Mouse (Mus musculus) urinary bladder, adult 18-20 months (tissue): ENCODE data around the gene Dnttip2.
"Not testable (repeated sequence)": the region's sequence is repeated elsewhere in the genome, so short reads cannot be mapped to it uniquely, and the experiment has no call there.

Experiments used
- DNase-seq, 2 experiments: peaks; one replicate each; pipeline ENCODE4 v3.0.0; 2022; ENCODE audit warnings: low spot score in 2 of 2, mixed read lengths in 2 of 2

The Dnttip2 gene

DNA sequence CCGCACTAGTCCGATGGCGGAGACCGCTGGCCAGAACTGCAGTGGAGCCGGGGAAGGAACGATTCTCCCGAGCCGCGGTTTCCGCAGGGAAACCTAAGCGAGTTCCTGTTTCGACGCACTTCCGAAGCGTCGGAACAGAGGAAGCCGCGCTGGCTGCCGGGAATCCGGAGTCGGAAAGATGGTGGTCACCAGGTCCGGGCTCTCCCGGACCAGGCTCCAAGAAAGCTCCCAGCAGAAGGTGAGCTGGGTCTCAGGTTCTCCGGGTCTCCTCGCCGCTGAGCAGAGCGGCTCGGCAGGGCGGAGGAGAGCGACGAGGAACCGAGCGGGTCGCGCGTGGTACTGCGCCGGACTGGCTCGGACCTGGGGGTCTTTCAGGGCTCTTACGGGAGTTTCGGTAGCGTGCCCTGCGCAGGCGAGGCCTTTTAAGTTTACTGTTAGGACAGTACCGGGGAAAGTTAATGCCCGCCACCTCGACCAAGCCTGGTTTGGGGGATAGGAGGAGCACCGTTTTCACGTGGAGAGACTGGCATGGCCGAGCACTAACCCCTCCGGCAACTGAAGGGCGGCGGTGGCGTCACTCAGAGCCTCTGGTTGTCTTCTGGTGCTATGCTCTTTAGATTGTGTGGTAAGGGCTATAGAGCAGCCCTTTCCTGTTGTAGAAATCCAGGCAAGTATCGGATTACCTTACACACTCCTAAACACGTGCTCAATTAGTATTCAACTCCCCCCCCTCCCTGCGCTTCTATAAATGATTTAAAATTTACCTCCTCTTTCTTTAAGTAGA, at the start of gene Dnttip2:
TSS of gene Dnttip2 (plus strand) at position 148 of the 784 bp plus-strand sequence.
- DNase-seq = peak; percentile 83 to 89

DNA sequence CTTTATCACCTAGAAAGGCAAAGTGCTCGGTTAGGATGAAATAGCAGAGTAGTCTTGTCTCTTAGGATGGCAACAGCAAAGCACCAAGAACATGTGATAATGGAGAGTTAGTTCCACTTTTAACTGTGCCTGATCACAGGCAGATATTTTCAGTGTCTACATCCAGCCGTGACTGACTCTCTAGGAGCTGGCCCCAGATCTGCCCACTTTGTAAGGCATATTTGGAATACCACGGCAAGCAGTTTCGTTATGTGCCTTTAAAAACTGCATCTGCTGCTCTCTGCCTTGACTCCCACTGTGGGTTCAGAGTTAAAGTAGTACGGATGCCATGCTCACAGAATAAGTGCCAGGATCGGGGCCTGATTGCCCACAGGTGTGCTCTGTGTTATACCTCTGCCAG, 47.2 kb upstream of the Dnttip2 start:
- DNase-seq = not testable (repeated sequence)

DNA sequence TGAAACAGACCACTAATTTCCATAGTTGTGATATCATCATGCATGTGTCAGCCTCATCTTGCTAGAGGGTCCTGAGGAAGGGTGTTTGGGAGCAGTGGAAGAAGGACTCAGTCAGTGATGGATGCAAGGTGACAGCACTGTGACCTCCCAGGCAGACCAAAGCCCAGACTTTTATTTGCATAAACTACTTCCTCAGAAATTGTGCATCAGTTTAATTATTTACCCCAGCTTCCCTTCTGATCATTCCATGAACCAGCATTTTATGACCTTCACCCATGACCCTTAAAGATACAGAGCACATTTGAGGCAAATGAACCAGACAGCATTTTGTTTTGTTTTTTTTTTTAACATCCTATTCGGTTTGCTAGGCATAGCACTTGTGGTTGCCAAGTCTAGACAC, 38.4 kb upstream of the Dnttip2 start:
- DNase-seq = no peak

DNA sequence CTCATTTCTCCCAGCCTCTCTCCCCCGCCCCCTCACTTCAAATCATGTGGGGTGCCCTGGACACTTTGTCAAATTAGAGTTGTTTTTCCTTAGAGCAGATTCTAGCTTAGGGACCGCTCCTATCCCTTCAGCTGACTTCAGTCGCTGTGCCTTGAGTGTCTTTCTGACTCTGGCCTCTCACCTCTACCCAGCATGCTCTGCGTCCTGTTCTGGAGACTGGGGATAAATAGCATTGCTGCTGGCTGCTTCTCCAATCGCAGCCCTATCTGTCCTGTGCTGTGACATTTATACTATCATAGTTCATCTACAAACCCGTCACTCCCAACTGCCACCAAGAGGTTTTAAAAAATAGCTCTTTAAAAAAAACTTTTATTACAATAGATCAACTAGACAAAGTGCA, 31.3 kb upstream of the Dnttip2 start:
- no peak for DNase-seq

DNA sequence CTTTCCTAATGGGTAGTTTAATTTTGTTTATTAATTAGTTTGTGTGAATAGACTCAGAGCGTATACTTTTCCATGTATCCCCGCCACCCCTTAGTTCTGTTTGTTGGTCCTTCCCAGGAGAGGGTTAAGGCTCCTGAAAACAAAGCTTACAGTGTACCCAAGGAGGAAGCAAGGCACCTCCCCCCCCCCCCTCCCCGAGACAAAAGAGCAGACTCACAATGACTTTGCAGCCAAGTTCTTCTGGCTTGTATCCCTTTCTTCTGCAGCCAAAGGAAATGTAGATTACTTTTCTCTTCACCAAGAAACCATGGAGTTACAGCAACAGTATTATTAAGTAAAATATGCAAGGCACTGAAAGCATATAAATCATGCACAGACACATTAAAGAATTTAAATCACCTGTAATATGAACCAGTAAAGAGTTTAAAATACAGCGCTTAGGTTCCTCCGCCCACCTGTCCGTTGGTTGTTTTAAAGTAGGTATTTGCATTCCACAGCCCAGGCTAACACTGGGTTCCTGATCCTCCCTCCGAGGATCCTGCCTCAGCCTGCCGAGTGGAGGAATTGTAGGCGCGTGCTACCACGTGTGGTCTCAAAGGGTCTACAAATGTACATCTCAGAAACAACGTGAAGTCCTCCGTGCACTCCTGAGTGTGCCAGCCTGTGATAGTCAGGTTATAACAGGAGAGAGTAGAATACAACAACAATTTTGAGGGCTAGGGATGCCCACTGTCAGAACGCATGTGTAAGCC, 30.6 kb upstream of the Dnttip2 start:
- DNase-seq = no peak

DNA sequence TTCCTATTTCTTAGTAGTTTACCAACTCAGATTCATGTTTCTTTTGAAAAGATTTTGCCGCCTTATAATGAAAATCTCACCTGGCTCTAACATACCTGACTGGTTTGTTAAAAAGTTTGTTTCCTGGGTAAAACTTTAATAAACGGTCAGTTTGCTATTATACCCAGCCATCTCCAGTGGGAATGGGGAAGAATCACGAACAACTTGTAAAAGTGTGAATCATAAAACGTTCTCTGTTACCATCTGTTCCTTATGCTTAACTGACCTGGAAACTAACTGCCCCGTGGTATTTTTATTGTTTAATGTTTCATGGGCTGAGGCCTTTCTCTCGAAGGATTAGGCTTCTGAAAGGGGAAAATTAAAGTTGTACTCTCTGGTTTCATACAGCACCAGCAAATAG, 29.4 kb upstream of the Dnttip2 start:
- no peak for DNase-seq

DNA sequence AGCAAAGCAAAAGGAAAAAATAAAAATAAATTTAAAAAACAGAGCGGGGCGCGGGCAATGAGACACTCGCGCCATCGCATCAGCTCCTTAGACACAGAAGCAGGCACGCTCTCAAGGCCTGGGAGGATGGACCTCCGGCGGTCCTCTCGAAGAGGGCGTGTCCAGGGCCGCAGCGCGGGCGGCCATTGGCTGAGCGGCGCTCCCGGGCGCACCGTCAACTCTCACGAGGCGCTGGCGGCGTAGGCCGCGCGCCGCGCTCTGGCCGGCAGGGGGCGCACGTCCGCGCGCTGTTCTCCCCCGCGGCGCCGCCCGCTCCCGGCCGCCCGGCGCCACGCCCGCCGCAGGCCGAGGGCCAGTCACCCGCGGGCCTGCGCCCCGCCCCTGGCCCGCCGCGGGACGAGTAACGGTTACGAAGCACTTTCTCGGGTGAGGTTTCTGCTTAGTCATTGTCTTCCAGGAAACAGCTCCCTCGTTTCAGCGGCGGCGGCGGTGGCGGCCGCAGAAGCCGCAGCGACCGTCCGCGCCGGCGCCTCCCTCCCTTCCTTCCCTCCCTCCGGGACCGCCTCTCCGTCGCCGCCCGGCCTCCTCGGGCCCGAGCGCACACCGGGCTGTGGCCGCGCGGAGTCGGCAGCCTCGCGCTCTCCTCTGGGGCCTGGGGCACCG, 28.8 kb upstream of the Dnttip2 start, which contains the start of gene Gclm:
TSS of gene Gclm (plus strand) at position 343 of the 663 bp plus-strand sequence.
- DNase-seq = peak; percentile 78 to 91

DNA sequence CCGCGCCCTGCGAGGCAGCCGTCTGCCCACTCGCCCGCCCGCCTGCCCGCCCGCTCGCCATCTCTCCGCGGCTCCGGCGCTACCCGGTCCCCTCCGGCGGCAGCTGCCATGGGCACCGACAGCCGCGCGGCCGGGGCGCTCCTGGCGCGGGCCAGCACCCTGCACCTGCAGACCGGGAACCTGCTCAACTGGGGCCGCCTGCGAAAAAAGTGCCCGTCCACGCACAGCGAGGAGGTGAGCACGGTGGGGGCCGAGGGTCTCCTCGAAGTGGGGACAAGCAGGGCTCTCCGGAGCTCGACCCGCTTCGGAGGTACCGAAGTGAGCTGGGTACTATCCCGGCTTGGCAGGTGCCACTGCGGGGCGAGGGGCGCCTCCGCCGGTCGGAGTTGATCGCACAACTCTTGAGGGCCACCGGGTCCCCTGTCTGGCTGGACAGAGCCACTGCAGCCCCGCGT, 28.3 kb upstream of the Dnttip2 start:
- peak; percentile 20 to 65 for DNase-seq

DNA sequence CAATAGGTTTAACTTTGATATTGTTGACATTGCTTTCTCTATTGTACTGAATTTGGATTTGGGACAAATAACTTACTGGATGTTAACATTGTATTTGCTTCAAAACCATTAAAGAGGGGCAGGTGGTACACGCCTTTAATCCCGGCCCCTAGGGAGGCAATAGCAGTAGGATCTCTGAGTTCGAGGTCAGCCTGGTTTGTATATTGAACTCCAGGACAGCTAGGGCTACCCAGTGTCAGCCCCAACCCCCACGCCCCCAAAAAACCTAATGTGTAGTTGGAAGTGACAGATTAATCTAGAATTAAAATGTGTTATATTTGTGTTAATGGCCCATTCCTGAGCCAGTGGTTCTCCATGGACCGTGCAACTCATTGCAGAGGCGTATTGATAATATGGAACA, 27.8 kb upstream of the Dnttip2 start:
- no peak for DNase-seq

DNA sequence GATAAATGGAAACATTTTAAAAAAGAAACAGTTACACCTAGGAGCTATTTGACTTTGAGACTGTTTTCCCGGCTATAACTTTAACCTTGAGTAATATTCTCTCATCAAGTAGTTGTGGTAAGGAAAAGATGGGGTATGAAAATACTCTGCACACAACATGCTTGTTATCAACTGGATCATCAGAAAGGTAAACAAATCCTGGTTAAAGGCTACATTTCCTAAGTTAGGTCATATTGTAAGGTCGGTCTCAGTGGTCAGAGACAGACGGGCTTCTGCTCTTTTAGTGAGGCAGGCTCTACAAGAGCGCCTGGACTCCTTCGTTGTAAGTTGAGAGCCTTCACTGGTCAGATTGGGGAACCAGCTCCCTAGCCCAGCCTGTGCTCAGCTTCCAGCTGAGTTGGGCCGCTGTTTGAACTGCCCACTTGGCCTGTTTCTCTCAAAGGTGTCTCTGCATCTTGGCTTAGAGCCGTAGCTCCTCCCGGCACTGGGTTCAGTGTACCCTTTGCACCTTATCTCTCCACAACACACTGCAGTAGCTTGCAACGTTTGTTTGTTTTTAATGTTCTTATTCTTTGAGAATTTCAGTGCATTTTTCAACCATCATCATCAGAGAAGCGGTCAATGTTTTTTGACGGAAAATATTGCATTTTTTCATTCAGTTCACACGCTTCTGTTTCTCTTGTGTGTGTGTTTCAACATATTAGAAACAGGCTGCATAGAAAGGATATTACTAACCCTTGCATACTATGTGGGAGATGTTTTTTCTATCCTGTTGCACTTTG, 27.0 kb upstream of the Dnttip2 start:
- DNase-seq = no peak

DNA sequence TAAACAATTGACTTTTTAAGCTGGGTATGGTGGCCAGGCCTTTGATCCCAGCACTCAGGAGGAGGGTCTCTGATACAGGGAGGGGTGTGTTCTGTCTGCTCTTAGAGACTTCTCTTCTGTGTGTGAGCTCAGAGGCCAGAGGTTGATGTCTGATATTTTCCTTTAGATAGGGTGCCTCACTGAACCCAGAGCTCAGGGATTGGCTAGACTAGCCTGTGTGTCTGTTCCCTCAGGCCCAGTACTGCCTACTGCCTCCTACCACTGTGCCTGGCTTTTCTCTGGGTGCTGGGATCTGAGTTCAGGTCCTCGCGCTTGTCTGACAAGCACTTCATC, 26.5 kb upstream of the Dnttip2 start:
- DNase-seq = no peak

DNA sequence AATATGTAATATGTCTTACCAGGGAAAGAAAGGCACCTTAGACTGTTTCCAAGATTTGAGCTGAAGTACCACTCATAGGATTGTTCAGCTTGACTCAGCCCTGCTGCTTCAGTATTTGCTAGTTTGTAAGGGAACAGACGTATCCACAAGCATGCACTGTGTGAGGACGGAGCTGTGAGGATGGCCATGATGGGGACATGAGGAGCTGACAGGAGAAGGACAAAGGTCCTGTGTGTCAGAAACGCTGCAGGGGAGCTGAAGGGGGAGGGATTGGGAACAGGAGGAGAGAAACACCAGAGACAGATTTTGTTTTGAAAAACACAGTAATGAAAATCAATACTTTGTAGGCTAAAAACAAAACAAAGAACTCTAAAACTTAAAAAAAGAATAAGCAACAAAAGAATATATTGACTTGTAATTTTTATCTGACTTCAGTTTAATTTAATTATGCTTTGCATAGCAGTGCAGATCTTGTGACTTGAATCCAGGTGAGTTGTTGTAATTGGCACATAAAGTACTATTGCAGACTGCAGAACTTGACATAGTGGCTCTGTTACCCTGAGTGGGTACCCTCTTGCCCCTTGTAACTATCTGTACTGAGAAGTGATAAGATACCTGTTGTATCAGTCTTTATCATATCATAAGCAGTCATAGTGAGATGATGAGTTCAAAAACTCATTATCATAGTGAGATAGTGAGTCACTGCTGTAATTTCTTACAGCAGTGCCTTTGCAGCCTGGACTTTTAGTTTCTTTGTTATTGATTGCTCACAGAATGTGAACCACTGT, 21.5 kb upstream of the Dnttip2 start:
- DNase-seq = no peak

DNA sequence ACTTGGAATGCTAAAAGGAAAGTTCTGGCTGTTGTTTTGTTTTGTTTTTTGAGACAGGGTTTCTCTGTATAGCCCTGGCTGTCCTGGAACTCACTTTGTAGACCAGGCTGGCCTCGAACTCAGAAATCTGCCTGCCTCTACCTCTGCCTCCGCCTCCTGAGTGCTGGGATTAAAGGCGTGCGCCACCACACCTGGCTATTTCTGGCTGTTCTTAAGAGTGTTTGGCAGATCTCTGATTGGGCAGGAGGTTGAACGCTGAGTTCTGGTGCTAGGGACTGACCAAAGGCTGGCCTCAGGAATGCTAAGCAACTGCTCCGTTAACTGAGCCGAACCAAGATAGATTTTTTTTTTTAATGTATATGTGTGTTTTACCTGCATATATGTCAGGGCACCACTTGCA, 20.1 kb upstream of the Dnttip2 start:
- not testable (repeated sequence) for DNase-seq

DNA sequence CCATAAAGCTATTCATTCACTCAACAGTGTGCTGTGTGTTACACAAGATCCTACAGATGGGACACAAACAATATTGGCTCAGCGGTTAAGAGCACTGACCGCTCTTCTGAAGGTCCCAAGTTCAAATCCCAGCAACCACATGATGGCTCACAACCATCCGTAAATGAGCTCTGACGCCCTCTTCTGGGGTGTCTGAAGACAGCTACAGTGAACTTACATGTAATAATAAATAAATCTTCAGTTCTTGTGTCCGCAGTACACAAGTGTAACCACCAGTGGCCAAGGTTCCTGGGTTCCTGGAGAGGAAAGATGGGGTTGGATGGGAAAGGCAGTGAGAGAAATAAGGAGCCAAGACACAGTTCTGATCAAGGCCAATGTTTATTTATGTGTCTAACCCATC, 4.2 kb upstream of the Dnttip2 start:
- DNase-seq = no peak

DNA sequence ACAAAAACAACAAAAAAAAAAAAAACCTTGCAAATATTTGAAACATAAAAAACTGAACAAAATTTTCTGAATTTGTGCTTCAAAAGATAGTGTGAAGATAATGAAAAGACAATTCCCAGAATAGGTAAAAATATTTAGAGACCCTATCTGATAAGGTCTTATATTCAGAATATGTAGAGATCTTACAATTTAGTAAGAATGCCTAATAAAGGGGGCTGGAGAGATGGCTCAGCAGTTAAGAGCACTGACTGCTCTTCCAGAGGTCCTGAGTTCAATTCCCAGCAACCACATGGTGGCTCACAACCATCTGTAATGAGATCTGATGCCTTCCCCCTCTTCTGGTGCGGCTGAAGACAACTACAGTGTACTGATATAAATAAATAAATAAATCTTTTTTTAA, 1.6 kb upstream of the Dnttip2 start:
- DNase-seq = not testable (repeated sequence)

DNA sequence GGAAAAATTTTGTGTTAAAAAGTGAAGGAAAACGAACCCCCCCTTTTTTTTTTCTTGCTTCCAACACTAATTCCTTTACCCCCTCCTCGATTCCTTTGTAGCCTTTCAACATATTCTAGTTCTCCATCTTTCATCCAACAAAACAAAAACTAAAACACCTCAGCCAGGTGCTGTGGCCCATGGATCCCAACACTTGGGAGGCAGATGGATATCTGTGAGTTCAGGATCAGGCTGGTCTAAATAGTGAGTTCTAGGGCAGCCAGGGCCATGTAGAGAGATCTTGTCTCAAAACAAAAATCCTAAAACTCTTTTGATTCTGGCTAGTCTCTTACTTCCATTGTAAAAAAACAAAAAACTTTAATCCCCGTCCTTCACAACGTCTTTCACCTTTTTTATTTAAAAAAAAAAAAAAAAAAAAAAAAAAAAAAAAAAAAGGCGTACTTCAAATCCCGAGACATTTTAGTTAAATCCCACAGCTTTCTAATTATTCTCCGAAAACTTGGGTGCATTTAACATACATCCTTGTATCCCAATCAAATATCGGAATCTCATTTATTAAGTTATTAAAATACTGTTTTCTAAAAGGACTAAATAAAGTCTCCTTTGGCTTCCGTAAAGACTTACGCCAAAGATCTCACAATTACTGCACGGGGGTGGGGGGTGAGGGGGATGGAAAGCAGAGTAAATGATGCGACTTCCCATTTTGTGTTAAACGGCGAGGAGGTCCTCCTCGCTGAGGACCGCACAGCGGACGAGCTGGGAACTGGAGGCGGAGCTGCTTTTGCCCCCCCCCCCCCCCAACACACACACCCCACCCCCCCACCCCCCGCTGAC, 564 bp upstream of the Dnttip2 start:
- DNase-seq = no peak

DNA sequence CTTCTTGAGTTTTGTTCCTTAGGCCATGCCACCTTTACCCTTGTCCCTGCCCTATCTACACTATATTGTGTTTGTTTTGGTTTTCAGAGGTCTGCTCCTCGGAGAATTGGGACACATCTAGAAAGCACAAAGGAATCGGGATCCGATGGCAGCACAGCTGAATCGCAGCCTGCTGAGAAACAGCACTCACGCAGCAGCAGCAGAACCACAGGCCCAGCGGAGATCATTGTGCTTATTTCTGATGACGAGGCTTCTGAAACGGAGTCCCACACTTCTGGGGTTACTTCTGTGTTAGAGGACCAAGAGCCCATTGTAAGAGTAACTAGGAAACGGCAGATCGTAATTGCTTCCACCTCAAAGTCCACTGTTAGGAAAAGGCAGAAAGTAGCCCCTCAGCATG, 923 bp downstream of the Dnttip2 start:
- DNase-seq = no peak

DNA sequence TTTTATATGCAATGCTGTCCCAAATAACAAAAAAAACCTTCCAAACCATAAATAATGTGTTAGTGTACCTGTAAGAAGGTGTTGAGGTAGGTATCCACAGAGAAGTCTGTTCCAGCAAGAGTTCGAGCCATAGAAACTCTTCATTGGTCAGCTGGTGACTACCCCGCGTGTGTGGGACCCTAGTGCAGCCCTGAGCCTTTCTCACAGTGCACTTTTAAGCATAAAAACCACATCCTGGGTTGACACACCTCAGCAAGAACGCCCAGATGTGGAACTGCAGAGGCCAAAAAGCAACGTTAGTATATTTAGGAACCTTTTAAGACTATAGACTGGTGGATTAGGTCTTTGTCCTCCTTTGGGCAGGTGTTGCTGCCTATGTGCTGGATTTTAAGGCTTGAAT, 13.0 kb downstream of the Dnttip2 start:
- no peak for DNase-seq

DNA sequence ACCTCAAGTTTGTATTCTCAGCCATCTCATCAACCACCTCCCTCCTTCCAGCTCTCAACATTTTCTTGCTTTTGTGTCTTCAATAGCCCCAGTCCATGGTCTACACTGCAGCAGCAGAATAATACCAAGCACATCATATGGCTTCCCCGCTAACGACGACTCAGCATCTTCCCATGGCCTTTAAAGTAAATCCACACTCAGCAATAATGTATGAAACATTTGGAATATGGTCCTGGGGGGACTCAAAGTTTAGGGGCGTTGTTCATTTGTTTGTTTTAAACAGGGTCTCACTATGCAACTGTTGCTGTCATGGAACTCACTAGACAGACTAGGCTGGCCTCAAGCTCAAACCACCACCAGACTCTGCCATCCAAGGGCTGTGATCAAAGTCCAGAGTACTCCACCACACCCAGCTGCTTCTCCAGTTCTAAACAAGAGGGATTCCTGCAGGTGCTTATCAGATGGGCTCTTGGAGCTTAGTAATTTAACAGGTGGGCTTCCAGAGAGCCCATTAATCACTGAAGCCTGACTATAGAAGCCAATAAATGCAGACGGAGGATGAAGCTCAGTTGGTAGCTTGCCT, 14.5 kb downstream of the Dnttip2 start:
- no peak for DNase-seq

DNA sequence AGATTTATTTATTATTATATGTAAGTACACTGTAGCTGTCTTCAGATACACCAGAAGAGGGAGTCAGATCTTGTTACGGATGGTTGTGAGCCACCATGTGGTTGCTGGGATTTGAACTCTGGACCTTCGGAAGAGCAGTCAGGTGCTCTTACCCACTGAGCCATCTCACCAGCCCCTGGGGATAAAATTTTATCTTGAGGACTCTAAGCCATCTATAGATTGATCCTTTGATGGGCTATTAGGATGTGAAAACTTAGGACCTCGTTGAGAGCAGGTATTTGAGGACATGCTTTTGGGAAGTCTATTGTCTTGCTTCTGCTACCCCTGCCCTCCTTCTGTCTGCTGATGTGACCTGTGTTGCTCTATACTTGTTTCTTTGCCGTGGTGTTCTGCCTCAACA, 15.2 kb downstream of the Dnttip2 start:
- DNase-seq = not testable (repeated sequence)
